Mouse (Mus musculus) kidney, embryonic 16.5 days (tissue): Measurements from ENCODE around the gene Stx6. TPM values are rescaled to one million over a fixed set of nuclear protein-coding genes. Genes with fewer than 3 reads are reported as not detected.

Source experiments
- ATAC-seq: fragments of 200-750 bp; cut with Nextera tagmentation; 2 replicates; pipeline ENCODE4 v1.8.0; 2017; ENCODE audit warnings: moderate TSS enrichment; ENCODE audit not compliant: low FRiP score, low TSS enrichment
- H3K27ac ChIP-seq: fragments of 300-500 bp; sonication (generic); 2 replicates; pipeline ENCODE4 v1.5.1; 2014; ENCODE audit warnings: low read length
- H3K27me3 ChIP-seq: fragments of 300-500 bp; sonication (generic); 2 replicates; pipeline ENCODE4 v1.6.1; 2014; ENCODE audit warnings: low read length, control low read depth, mixed read lengths; ENCODE audit not compliant: insufficient read depth
- H3K36me3 ChIP-seq: fragments of 300-500 bp; sonication (generic); 2 replicates; pipeline ENCODE4 v1.6.1; 2014; ENCODE audit warnings: low read length, control low read depth, mixed read lengths; ENCODE audit not compliant: insufficient read depth
- H3K4me1 ChIP-seq: fragments of 300-500 bp; sonication (generic); 2 replicates; pipeline ENCODE4 v1.6.1; 2014; ENCODE audit warnings: low read length, control low read depth, mixed read lengths; ENCODE audit not compliant: insufficient read depth
- H3K4me2 ChIP-seq: fragments of 300-500 bp; sonication (generic); replicated peaks from 2 replicates; pipeline ENCODE4 v1.6.1; 2014; ENCODE audit warnings: low read depth, low read length
- H3K4me3 ChIP-seq: fragments of 300-500 bp; sonication (generic); 2 replicates; pipeline ENCODE4 v1.5.1; 2014; ENCODE audit warnings: mild to moderate bottlenecking, low read length
- H3K9ac ChIP-seq: fragments of 300-500 bp; sonication (generic); replicated peaks from 2 replicates; pipeline ENCODE4 v1.6.1; 2014; ENCODE audit warnings: low read length
- H3K9me3 ChIP-seq: fragments of 300-500 bp; sonication (generic); 2 replicates; pipeline ENCODE4 v1.6.1; 2016; ENCODE audit warnings: low read length, control low read depth
- WGBS: fragments of 180-500 bp; shearing (Covaris S2); extraction: QIAGEN DNeasy Blood & Tissue Kit; methylation state at CpG from one replicate; pipeline ENCODE4 v1.1.7; 2014; 5-methylcytosine and 5-hydroxymethylcytosine counted together
- polyA plus RNA-seq: library from polyadenylated mRNA; unstranded; fragments of >200 nt; fragmentation: Nextera tagmentation; extraction: Ambion mirVana; gene quantifications from 2 replicates; pipeline ENCODE4 v1.2.1, GENCODE M21; 2015

The Stx6 gene
- polyA plus RNA-seq: 70.9 and 78.0 TPM in 2 replicates

DNA sequence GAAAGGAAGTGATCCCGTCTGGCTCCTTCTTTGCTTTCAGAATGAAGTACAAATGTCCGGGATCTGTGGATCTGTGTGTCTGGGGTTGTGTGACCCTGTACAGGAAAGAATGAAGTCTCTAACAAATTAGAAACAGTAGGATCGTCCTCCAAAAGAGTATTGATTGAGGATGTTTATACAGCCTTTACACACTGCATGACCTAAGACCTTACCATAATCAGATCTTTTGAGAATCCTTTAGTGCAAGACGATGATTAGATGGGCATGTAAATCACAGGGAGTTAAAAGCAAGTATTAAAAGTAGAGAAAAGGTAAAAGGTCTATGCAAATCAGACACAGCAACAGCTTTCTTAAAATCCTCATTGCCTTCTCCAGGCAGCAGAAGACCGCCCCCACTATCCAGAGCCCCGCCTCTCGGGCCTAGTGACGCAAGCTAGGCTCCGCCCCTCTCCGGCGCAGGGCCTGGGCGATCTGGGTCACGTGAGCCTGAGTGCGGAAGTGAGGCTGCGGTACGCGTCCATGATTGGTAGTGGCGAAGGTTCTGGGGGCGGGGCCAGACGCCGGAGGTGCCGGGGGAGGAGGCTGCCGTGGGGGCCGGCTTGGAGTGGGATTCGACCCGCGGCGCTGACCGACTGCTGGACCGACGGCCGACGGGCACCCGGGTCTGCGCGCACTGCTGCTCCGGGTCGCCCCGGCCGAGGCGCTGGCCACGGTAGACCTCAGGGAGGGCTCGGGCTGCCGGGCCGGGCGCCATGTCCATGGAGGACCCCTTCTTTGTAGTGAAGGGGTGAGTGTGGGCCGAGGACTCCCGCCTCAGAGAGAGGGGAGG, at the start of gene Stx6:
Gene Stx6 (plus strand): TSS at position 575 of the 829 bp plus-strand sequence.
- H3K36me3 ChIP-seq: no peaks in the 10 kb centered on the region
- 2% methylated on average over 46 of the region's 48 CpGs for WGBS
- no peaks in the 10 kb centered on the region for H3K9me3 ChIP-seq
- peak within 1 kb of the TSS; percentile 75 for H3K4me2 ChIP-seq
- H3K27me3 ChIP-seq: no peaks in the 10 kb centered on the region
- peak within 1 kb of the TSS; percentile 89 for H3K9ac ChIP-seq
- ATAC-seq: peak; percentile 98
- H3K4me3 ChIP-seq: peak within 1 kb of the TSS; percentile 92
- H3K27ac ChIP-seq: peak within 1 kb of the TSS; percentile 91
- H3K4me1 ChIP-seq: peaks cover 10% of the 10 kb centered on the region; the same call in 1 of the 2 replicates

GRCm38 (mm10) chr1:155109387-155110350, 48.8 kb upstream of the Stx6 start:
- WGBS: 20% methylated on average over 18 of the region's 18 CpGs
- ATAC-seq: no peak
- H3K4me1 ChIP-seq: peaks cover 13% of the 10 kb centered on the region
- no peaks in the 10 kb centered on the region for H3K36me3 ChIP-seq
- H3K27me3 ChIP-seq: no peaks in the 10 kb centered on the region
- H3K9me3 ChIP-seq: no peaks in the 10 kb centered on the region
- peak overlapping the region; percentile 36 for H3K4me2 ChIP-seq
- H3K9ac ChIP-seq: peak overlapping the region; percentile 35; the same call in 1 of the 2 replicates
- H3K4me3 ChIP-seq: peak overlapping the region; percentile 11; the same call in 1 of the 2 replicates
- H3K27ac ChIP-seq: no peak overlapping the region

GRCm38 (mm10) chr1:155111491-155111890, 47.0 kb upstream of the Stx6 start:
- Histone ChIP-seq H3K27me3 (no peaks in the 10 kb centered on the region), H3K4me1 (peaks cover 13% of the 10 kb centered on the region), H3K27ac (no peak overlapping the region), H3K4me2 (no peak overlapping the region), H3K9ac (no peak overlapping the region), H3K9me3 (no peaks in the 10 kb centered on the region), H3K36me3 (no peaks in the 10 kb centered on the region), H3K4me3 (no peak overlapping the region)
- ATAC-seq: no peak
- 40% methylated on average over 6 of the region's 6 CpGs for WGBS

- Histone ChIP-seq H3K4me3 (no peak overlapping the region), H3K9me3 (no peaks in the 10 kb centered on the region), H3K27ac (no peak overlapping the region), H3K27me3 (no peaks in the 10 kb centered on the region), H3K4me1 (peaks cover 13% of the 10 kb centered on the region), H3K36me3 (no peaks in the 10 kb centered on the region), H3K4me2 (no peak overlapping the region), H3K9ac (no peak overlapping the region)
- peak; percentile 65; the same call in 1 of the 2 replicates for ATAC-seq
- 35% methylated on average over 4 of the region's 4 CpGs for WGBS
These were observed 46.4 kb upstream of the Stx6 start for GRCm38 (mm10) chr1:155112118-155112517.

DNA sequence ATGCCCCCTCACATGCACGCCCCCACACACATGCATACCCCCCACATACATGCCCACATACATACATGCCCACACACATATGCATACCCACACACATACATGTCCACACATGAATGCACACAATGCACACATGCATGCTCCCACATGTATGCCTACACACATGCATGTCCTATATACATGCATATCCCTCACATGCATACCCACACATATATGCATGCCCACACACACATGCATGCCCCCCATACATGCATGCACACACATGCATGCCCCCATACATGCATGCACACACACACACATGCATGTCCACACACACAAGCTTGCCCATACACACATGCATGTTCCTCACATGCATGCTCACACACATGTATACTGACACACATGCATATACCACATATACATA, 45.6 kb upstream of the Stx6 start:
- Histone ChIP-seq H3K9me3 (no peaks in the 10 kb centered on the region), H3K36me3 (no peaks in the 10 kb centered on the region), H3K4me2 (no peak overlapping the region), H3K27me3 (no peaks in the 10 kb centered on the region), H3K4me3 (no peak overlapping the region), H3K4me1 (peaks cover 13% of the 10 kb centered on the region), H3K27ac (no peak overlapping the region), H3K9ac (no peak overlapping the region)
- no peak for ATAC-seq
- 87% methylated on average over 1 of the region's 1 CpGs for WGBS

DNA sequence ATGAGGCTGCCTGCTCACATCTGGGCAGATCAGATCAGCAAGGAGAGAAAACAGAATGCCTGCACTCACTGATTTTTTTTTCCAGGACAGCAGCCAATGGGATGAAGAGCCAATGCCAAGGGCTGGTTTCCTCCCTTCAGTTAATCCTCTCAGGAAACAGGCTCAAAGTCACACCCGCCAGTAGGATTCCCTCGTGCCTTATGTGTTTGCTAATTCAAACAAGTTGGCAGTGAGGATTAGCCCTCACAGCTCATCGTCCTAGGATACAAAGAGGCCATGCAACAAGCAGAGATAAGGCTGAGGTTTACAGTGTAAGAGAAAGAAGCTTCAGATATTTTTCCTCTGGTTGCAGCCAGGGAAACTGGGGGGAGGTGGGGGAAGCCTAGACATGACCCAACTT, 44.6 kb upstream of the Stx6 start:
- Histone ChIP-seq H3K27me3 (no peaks in the 10 kb centered on the region), H3K4me2 (no peak overlapping the region), H3K36me3 (no peaks in the 10 kb centered on the region), H3K4me3 (no peak overlapping the region), H3K27ac (no peak overlapping the region), H3K9me3 (no peaks in the 10 kb centered on the region), H3K9ac (no peak overlapping the region), H3K4me1 (peaks cover 13% of the 10 kb centered on the region)
- ATAC-seq: no peak
- WGBS: 37% methylated on average over 3 of the region's 3 CpGs

- H3K9me3 ChIP-seq: no peaks in the 10 kb centered on the region
- H3K9ac ChIP-seq: no peak overlapping the region
- H3K4me2 ChIP-seq: no peak overlapping the region
- H3K36me3 ChIP-seq: no peaks in the 10 kb centered on the region
- no peaks in the 10 kb centered on the region for H3K27me3 ChIP-seq
- H3K4me1 ChIP-seq: no peaks in the 10 kb centered on the region
- no peak overlapping the region for H3K4me3 ChIP-seq
- no peak for ATAC-seq
- WGBS: 38% methylated on average over 1 of the region's 1 CpGs
- no peak overlapping the region for H3K27ac ChIP-seq
These were observed 38.8 kb upstream of the Stx6 start for GRCm38 (mm10) chr1:155119719-155120118.

DNA sequence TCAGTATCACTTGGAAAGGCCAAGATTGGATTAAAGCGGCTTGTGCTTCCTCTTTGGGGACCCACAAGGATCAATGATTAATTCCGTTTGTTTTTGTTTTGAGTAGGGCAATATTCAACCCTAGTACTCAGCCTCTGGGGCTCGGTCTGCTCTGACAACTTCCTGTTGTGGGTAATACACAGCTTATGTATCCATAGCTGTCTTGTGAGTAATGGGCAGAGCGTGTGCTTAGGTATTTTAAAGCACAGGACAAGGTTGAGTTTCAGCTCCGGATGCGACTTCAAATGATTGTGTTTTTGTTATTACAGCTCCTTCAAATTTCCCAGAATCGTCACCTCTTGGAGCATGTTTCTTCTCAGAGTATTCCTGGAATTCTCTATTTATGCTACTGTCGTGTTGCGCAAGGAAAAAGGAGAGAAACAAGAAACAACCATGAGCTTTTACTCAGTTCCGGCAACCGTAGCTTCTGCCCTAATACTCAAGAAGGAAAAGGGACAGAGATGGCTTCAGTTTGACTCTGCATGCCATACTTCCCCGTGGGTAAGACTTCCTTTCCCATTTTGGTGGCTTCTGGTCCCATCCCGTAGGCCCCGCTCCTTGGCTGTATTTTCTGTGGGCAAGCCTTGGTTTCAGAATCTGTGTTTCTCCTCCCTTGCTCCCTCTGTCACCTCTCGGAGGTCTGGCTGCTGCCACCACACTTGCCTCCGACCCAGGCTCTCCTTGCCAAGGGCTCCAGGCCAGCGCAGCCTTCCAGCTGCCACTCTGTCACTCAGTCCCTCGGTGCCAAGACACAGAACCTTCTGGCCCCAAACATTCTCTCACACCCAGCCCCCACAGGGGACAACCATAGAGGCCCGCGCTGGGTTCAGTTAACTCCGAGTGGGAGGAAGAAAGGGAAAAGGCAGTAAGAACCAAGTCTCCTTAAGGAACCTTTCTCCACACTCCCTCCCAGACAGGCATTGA, 36.3 kb upstream of the Stx6 start:
- Histone ChIP-seq H3K27me3 (no peaks in the 10 kb centered on the region), H3K27ac (no peak overlapping the region), H3K9me3 (peaks cover 3% of the 10 kb centered on the region; the same call in 1 of the 2 replicates), H3K4me2 (no peak overlapping the region), H3K36me3 (no peaks in the 10 kb centered on the region), H3K9ac (no peak overlapping the region), H3K4me3 (no peak overlapping the region), H3K4me1 (no peaks in the 10 kb centered on the region)
- WGBS: 70% methylated on average over 21 of the region's 21 CpGs
- no peak for ATAC-seq

DNA sequence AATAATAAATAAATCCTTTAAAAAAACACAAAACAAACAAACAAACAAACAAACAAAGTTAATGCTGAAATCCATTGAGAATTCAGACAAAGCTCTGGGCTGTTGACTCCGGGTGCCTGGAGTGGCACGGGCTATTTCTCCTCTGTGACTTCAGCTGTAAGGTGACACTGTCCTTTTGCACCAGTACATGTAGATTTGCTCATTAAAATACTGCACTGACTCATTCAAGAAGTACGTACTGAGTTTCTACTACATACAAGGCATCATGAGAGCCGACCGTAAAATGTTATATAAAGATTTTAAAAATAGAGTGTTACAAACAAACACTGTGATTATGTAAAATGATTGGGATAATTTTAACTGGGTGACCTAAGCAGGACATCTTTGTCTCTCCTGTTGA, 34.1 kb upstream of the Stx6 start:
- Histone ChIP-seq H3K4me2 (no peak overlapping the region), H3K9me3 (peaks cover 3% of the 10 kb centered on the region; the same call in 1 of the 2 replicates), H3K4me3 (no peak overlapping the region), H3K36me3 (no peaks in the 10 kb centered on the region), H3K27ac (no peak overlapping the region), H3K9ac (no peak overlapping the region), H3K4me1 (no peaks in the 10 kb centered on the region), H3K27me3 (no peaks in the 10 kb centered on the region)
- 86% methylated on average over 5 of the region's 5 CpGs for WGBS
- no peak for ATAC-seq
